Mouse (Mus musculus): ENCODE results near the gene Bicd2. TPM values are rescaled to one million over a fixed set of nuclear protein-coding genes. Genes with fewer than 3 reads are reported as not detected.

Bicd2 gene
- total RNA-seq, 1 experiment: 25.5 TPM

DNA sequence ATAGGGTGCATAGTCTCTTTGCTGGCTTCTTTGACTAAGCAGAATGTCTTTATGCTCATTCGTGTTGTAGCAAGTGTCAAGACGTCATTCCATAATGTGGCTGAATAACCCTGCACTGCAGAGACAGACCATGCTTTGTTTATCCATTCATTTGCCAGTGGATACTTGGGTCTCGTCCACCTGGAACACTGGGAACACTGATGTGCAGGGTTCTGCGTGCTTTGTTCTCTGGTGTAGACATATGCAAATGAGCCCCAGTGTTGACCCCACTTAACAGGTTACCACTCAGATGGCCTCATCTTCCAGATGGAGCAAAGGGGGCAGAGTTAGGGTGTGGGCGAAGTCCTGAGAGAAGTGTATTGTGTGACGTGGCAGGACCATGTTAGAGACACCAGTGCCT lies 32.9 kb downstream of the Bicd2 start:
- DNase-seq (ENCODE audit: low read depth, low spot score): no peak
- peaks cover 0 to 8% of the 10 kb centered on the region in 2 experiments; a peak in 1 of 4 replicates for H3K4me1 ChIP-seq (ENCODE audit: control insufficient read depth in 2 of 2, insufficient read depth in 2 of 2, low read length in 2 of 2, poor library complexity in 1 of 2)
- no peak overlapping the region for H3K27ac ChIP-seq (ENCODE audit: insufficient read depth, low read depth, low read length, poor library complexity, severe bottlenecking)
- H3K9ac ChIP-seq (ENCODE audit: insufficient read depth, low read depth, low read length, poor library complexity, severe bottlenecking): no peak overlapping the region
- H3K4me3 ChIP-seq (ENCODE audit: insufficient read depth in 1 of 2, low read depth in 1 of 2, low read length in 2 of 2, poor library complexity in 1 of 2, severe bottlenecking in 1 of 2): no peak overlapping the region
- no peaks in the 10 kb centered on the region for H3K9me3 ChIP-seq (ENCODE audit: control insufficient read depth, insufficient read depth, low read depth, low read length)
- no peak for TF ChIP-seq MAFK (IDR thresholded peaks at IDR 0.05; ENCODE audit: insufficient read depth, low read depth, low read length)
- no peak for TF ChIP-seq ZNF384 (IDR thresholded peaks at IDR 0.05; ENCODE audit: low read depth, low read length)
- TF ChIP-seq HCFC1 (IDR thresholded peaks at IDR 0.05; ENCODE audit: borderline replicate concordance, insufficient read depth, low read length): no peak
- TF ChIP-seq ZC3H11A (IDR thresholded peaks at IDR 0.05; ENCODE audit: borderline replicate concordance, low read depth, low read length): no peak
- no peak for TF ChIP-seq CHD2 (IDR thresholded peaks at IDR 0.05; ENCODE audit: low read depth, low read length)
- in situ Hi-C loops (cut with MboI; ENCODE audit: low sequenced_read_pairs in 2 of 2, unreplicated experiment in 2 of 2): no loop called here
- H3K36me3 ChIP-seq (ENCODE audit: control insufficient read depth, insufficient read depth, low read length, poor library complexity, severe bottlenecking): peaks cover 42% of the 10 kb centered on the region

DNA sequence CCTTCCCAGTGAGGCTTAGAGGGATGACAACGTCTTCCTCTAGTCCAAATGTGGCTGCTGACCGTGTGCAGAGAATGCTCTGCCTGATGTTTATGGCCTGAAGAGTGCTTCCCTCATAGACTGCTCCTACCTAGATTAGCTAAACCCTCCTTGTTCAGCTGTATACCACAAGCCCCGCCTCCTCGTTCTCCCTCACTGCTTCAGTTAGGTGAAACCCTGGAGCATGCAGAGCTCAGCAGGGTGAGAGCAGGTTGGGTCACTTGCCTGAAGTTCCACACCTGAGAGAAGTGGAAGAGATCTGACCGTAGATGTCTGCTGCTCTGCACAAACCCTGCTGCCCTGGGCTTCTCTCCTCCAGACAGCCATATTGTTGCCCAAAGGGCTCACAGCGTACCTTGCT lies 33.3 kb downstream of the Bicd2 start:
- Histone ChIP-seq H3K36me3 (ENCODE audit: control insufficient read depth, insufficient read depth, low read length, poor library complexity, severe bottlenecking) (peaks cover 43% of the 10 kb centered on the region), H3K27ac (ENCODE audit: insufficient read depth, low read depth, low read length, poor library complexity, severe bottlenecking) (no peak overlapping the region), H3K9ac (ENCODE audit: insufficient read depth, low read depth, low read length, poor library complexity, severe bottlenecking) (no peak overlapping the region), H3K4me3 (ENCODE audit: insufficient read depth in 1 of 2, low read depth in 1 of 2, low read length in 2 of 2, poor library complexity in 1 of 2, severe bottlenecking in 1 of 2) (no peak overlapping the region), H3K4me1 (ENCODE audit: control insufficient read depth in 2 of 2, insufficient read depth in 2 of 2, low read length in 2 of 2, poor library complexity in 1 of 2) (peaks cover 0 to 8% of the 10 kb centered on the region in 2 experiments; a peak in 1 of 4 replicates), H3K9me3 (ENCODE audit: control insufficient read depth, insufficient read depth, low read depth, low read length) (no peaks in the 10 kb centered on the region)
- no peak for DNase-seq (ENCODE audit: low read depth, low spot score)
- no peak for TF ChIP-seq ZNF384 (IDR thresholded peaks at IDR 0.05; ENCODE audit: low read depth, low read length)
- in situ Hi-C loops (cut with MboI; ENCODE audit: low sequenced_read_pairs in 2 of 2, unreplicated experiment in 2 of 2): no loop called here

DNA sequence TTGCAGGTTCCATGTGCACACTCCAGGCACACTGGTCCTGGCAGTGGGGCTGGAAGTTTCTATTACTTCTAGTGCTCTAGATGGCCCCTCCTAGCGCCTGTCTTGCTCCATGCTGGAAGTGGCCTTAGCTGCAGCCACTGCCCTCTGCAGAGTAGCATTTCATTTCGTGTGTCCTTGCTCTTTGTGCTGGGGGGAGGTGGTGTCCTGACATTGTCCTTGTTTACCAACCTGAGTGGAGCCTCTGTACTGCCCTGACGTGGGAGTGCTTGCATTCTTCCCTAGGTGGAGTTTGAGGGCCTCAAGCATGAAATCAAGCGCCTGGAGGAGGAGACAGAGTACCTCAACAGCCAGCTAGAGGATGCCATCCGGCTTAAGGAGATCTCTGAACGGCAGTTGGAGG lies 36.2 kb downstream of the Bicd2 start:
- Histone ChIP-seq H3K27ac (ENCODE audit: insufficient read depth, low read depth, low read length, poor library complexity, severe bottlenecking) (no peak overlapping the region), H3K36me3 (ENCODE audit: control insufficient read depth, insufficient read depth, low read length, poor library complexity, severe bottlenecking) (peaks cover 47% of the 10 kb centered on the region), H3K9ac (ENCODE audit: insufficient read depth, low read depth, low read length, poor library complexity, severe bottlenecking) (no peak overlapping the region), H3K4me3 (ENCODE audit: insufficient read depth in 1 of 2, low read depth in 1 of 2, low read length in 2 of 2, poor library complexity in 1 of 2, severe bottlenecking in 1 of 2) (no peak overlapping the region), H3K9me3 (ENCODE audit: control insufficient read depth, insufficient read depth, low read depth, low read length) (no peaks in the 10 kb centered on the region), H3K4me1 (ENCODE audit: control insufficient read depth in 2 of 2, insufficient read depth in 2 of 2, low read length in 2 of 2, poor library complexity in 1 of 2) (peaks cover 0 to 12% of the 10 kb centered on the region in 2 experiments; a peak in 3 of 4 replicates)
- in situ Hi-C loops (cut with MboI; ENCODE audit: low sequenced_read_pairs in 2 of 2, unreplicated experiment in 2 of 2): no loop called here
- no peak for DNase-seq (ENCODE audit: low read depth, low spot score)
- TF ChIP-seq ZNF384 (IDR thresholded peaks at IDR 0.05; ENCODE audit: low read depth, low read length) (no peak), MAFK (IDR thresholded peaks at IDR 0.05; ENCODE audit: insufficient read depth, low read depth, low read length) (no peak), ZC3H11A (IDR thresholded peaks at IDR 0.05; ENCODE audit: borderline replicate concordance, low read depth, low read length) (no peak), CHD2 (IDR thresholded peaks at IDR 0.05; ENCODE audit: low read depth, low read length) (no peak), HCFC1 (IDR thresholded peaks at IDR 0.05; ENCODE audit: borderline replicate concordance, insufficient read depth, low read length) (no peak)

DNA sequence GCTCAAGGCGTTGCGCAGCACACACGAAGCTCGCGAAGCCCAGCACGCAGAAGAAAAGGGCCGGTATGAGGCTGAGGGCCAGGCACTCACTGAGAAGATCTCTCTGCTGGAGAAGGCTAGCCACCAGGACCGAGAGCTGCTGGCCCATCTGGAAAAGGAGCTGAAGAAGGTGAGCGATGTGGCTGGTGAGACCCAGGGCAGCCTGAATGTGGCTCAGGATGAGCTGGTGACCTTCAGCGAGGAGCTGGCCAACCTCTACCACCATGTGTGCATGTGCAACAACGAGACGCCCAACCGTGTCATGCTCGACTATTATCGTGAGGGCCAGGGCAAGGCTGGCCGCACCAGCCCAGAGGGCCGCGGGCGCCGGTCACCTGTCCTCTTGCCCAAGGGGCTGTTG lies 37.9 kb downstream of the Bicd2 start:
- DNase-seq (ENCODE audit: low read depth, low spot score): no peak
- no peak overlapping the region for H3K27ac ChIP-seq (ENCODE audit: insufficient read depth, low read depth, low read length, poor library complexity, severe bottlenecking)
- in situ Hi-C loops (cut with MboI; ENCODE audit: low sequenced_read_pairs in 2 of 2, unreplicated experiment in 2 of 2): no loop called here
- peaks cover 56% of the 10 kb centered on the region for H3K36me3 ChIP-seq (ENCODE audit: control insufficient read depth, insufficient read depth, low read length, poor library complexity, severe bottlenecking)
- no peak overlapping the region for H3K4me3 ChIP-seq (ENCODE audit: insufficient read depth in 1 of 2, low read depth in 1 of 2, low read length in 2 of 2, poor library complexity in 1 of 2, severe bottlenecking in 1 of 2)
- H3K9ac ChIP-seq (ENCODE audit: insufficient read depth, low read depth, low read length, poor library complexity, severe bottlenecking): no peak overlapping the region
- no peaks in the 10 kb centered on the region for H3K9me3 ChIP-seq (ENCODE audit: control insufficient read depth, insufficient read depth, low read depth, low read length)
- peaks cover 0 to 12% of the 10 kb centered on the region in 2 experiments; a peak in 3 of 4 replicates for H3K4me1 ChIP-seq (ENCODE audit: control insufficient read depth in 2 of 2, insufficient read depth in 2 of 2, low read length in 2 of 2, poor library complexity in 1 of 2)
- TF ChIP-seq ZNF384 (IDR thresholded peaks at IDR 0.05; ENCODE audit: low read depth, low read length) (no peak), HCFC1 (IDR thresholded peaks at IDR 0.05; ENCODE audit: borderline replicate concordance, insufficient read depth, low read length) (no peak), MAFK (IDR thresholded peaks at IDR 0.05; ENCODE audit: insufficient read depth, low read depth, low read length) (no peak), ZC3H11A (IDR thresholded peaks at IDR 0.05; ENCODE audit: borderline replicate concordance, low read depth, low read length) (no peak), CHD2 (IDR thresholded peaks at IDR 0.05; ENCODE audit: low read depth, low read length) (no peak)

DNA sequence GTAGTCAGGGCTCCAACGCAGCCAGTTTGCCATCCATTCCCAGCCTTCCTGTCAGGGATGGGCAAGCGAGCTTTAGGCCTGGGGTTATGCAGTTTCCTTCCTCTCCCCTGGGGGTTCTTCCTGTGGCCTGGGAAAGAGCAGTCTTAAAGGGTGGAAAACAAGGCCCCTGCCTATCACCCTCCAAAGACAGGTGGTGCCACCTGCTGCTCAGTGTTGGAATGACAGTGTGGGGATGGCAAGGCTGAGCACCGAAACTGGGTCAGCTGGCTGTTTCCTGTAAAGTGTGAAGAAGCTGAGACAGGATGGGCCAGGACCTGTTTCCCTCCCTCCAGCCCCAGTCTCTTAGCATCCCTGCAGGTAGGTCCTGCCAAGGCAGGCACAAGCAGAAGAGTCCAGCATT lies 39.8 kb downstream of the Bicd2 start:
- peak overlapping the region; percentile 17; the same call in 1 of the 2 replicates for H3K9ac ChIP-seq (ENCODE audit: insufficient read depth, low read depth, low read length, poor library complexity, severe bottlenecking)
- H3K9me3 ChIP-seq (ENCODE audit: control insufficient read depth, insufficient read depth, low read depth, low read length): no peaks in the 10 kb centered on the region
- H3K36me3 ChIP-seq (ENCODE audit: control insufficient read depth, insufficient read depth, low read length, poor library complexity, severe bottlenecking): peaks cover 52% of the 10 kb centered on the region
- no peak overlapping the region for H3K4me3 ChIP-seq (ENCODE audit: insufficient read depth in 1 of 2, low read depth in 1 of 2, low read length in 2 of 2, poor library complexity in 1 of 2, severe bottlenecking in 1 of 2)
- H3K27ac ChIP-seq (ENCODE audit: insufficient read depth, low read depth, low read length, poor library complexity, severe bottlenecking): no peak overlapping the region
- in situ Hi-C loops (cut with MboI; ENCODE audit: low sequenced_read_pairs in 2 of 2, unreplicated experiment in 2 of 2): no loop called here
- TF ChIP-seq MAFK (IDR thresholded peaks at IDR 0.05; ENCODE audit: insufficient read depth, low read depth, low read length) (no peak), ZC3H11A (IDR thresholded peaks at IDR 0.05; ENCODE audit: borderline replicate concordance, low read depth, low read length) (peak; percentile 79), ZNF384 (IDR thresholded peaks at IDR 0.05; ENCODE audit: low read depth, low read length) (no peak), CHD2 (IDR thresholded peaks at IDR 0.05; ENCODE audit: low read depth, low read length) (no peak), HCFC1 (IDR thresholded peaks at IDR 0.05; ENCODE audit: borderline replicate concordance, insufficient read depth, low read length) (no peak)
- H3K4me1 ChIP-seq (ENCODE audit: control insufficient read depth in 2 of 2, insufficient read depth in 2 of 2, low read length in 2 of 2, poor library complexity in 1 of 2): peaks cover 0 to 4% of the 10 kb centered on the region in 2 experiments; a peak in 3 of 4 replicates
- peak; percentile 80 for DNase-seq (ENCODE audit: low read depth, low spot score)
